Mouse (Mus musculus): Measurements from ENCODE around the gene Cpne4.

GRCm38 (mm10) chr9:104828646-104829045 lies 281.6 kb downstream of the Cpne4 start:
- TF ChIP-seq POLR2A (IDR thresholded peaks at IDR 0.05; ENCODE audit: low read depth, low read length), result no peak
- TF ChIP-seq CTCF (IDR thresholded peaks at IDR 0.05; ENCODE audit: borderline replicate concordance, insufficient read depth, low read length), result no peak
